7 mouse cellular contexts compared by ENCODE assay signal in the genomic region with DNA sequence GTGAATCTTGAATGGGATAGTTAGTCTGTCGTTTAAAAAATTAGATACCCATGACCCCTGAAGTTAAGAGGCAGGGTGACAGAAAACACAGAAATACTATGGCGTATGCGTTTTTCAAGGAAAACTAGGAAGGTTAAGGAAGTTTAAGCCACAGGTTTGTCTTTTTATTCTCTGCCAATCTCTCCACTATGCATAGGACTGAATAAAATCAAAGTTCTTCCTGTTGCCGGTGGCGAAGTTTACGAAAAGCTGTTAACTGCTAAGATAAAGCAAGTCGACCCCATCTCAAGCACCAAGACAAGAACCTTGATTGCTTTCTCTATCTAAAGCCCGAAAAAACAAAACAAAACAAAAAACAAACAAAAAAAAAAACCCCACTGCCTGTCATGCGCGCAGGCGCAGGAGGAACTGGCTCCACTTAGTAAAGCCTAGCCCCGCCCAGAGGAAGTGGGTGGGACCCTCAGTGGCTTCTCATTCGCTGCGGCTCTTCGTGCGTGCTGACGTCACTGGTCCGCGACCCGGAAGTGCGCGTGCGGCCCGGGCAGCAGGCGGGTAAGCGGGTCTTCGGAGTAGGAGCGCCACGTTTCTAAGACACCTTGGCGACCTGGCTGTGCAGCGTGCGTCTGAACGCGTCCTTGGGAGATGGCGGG. TPM values are rescaled to one million over a fixed set of nuclear protein-coding genes. Genes with fewer than 3 reads are reported as not detected.
DNase-seq lines count a peak whose midpoint lies in the region; ATAC-seq lines count a peak whose summit lies in the region.

A gene (plus strand): TSS at position 481 of the 650 bp plus-strand sequence.

- peaks cover 5% of the 10 kb centered on the region; the same call in 1 of the 2 replicates for H3K4me1 ChIP-seq in intestine, embryonic 15.5 days (replicated peaks)
- peaks cover 12% of the 10 kb centered on the region for H3K4me1 ChIP-seq in midbrain, embryonic 10.5 days

- intact Hi-C loops in gastrocnemius, postnatal 36 days (cut with DNase I) = no loop called here
- intact Hi-C loops in left cerebral cortex, postnatal 25 days (cut with DNase I) = no loop called here

- no peaks in the 10 kb centered on the region for H3K27me3 ChIP-seq in intestine, embryonic 15.5 days (replicated peaks)
- no peaks in the 10 kb centered on the region for H3K27me3 ChIP-seq in midbrain, embryonic 10.5 days (ENCODE audit: low read depth, poor library complexity, severe bottlenecking)

- H3K4me3 ChIP-seq in intestine, embryonic 15.5 days (replicated peaks) = peak within 1 kb of the TSS; percentile 73
- peak within 1 kb of the TSS; percentile 84 for H3K4me3 ChIP-seq in midbrain, embryonic 10.5 days

- DNase-seq in adrenal gland, adult 2 months = peak; percentile 98
- peak; percentile 93 for DNase-seq in embryo, embryonic 11.5 days (ENCODE audit: low read depth, low spot score)
- peak; percentile 94 to 96 for DNase-seq in gastrocnemius, postnatal 36 days
- peak; percentile 98 for DNase-seq in left cerebral cortex, postnatal 25 days (ENCODE audit: low spot score in 2 of 2)
- DNase-seq in midbrain, embryonic 10.5 days (ENCODE audit: low spot score) = peak; percentile 96
- DNase-seq in right cerebral cortex, postnatal 4 days = peak; percentile 96

- no peaks in the 10 kb centered on the region for H3K36me3 ChIP-seq in intestine, embryonic 15.5 days
- H3K36me3 ChIP-seq in midbrain, embryonic 10.5 days = peaks cover 26% of the 10 kb centered on the region

- peak within 1 kb of the TSS; percentile 69 for H3K9ac ChIP-seq in intestine, embryonic 15.5 days

- peak within 1 kb of the TSS; percentile 48; the same call in 1 of the 2 replicates for H3K27ac ChIP-seq in intestine, embryonic 15.5 days
- H3K27ac ChIP-seq in midbrain, embryonic 10.5 days (replicated peaks) = peak within 1 kb of the TSS; percentile 82

- 9% methylated on average over 35 of the region's 35 CpGs for WGBS in intestine, embryonic 15.5 days
- WGBS in midbrain, embryonic 10.5 days = 11% methylated on average over 35 of the region's 35 CpGs

- no peaks in the 10 kb centered on the region for H3K9me3 ChIP-seq in intestine, embryonic 15.5 days
- no peaks in the 10 kb centered on the region for H3K9me3 ChIP-seq in midbrain, embryonic 10.5 days (replicated peaks)

- H3K4me2 ChIP-seq in intestine, embryonic 15.5 days (replicated peaks) = peak within 1 kb of the TSS; percentile 86

- ATAC-seq in intestine, embryonic 15.5 days = peak; percentile 100

RNA-seq across cellular contexts. Expression of the gene that starts here (rescaled TPM):
- total RNA-seq in adrenal gland, adult 2 months (2021) = 10 to 100 TPM; 52.1 to 52.7 TPM
- 4.9 and 14.0 TPM in 2 replicates for polyA plus RNA-seq in adrenal gland, adult 2 months (2012; rRNA removed)
- total RNA-seq in gastrocnemius, postnatal 36 days (2021) = 10 to 100 TPM; 19.1 to 24.5 TPM
- 49.8 and 60.9 TPM in 2 replicates for polyA plus RNA-seq in intestine, embryonic 15.5 days (2015; fragmentation: Nextera tagmentation; extraction: Ambion mirVana)
- total RNA-seq in left cerebral cortex, postnatal 25 days (2021) = 10 to 100 TPM; 47.2 to 60.8 TPM
- polyA plus RNA-seq in midbrain, embryonic 10.5 days (2016; fragmentation: Nextera tagmentation; extraction: Ambion mirVana) = 68.3 and 71.5 TPM in 2 replicates

Comparison
In these comparisons a context has a peak if more than half of its experiments do, and no peak if none do; other contexts are left out.
1. Peak in every context shown above with its lines: DNase-seq, ATAC-seq, H3K4me3 ChIP-seq and H3K27ac ChIP-seq.